Mouse (Mus musculus) cortical plate, adult 2 months (tissue): Measurements from ENCODE around the gene Srsf1.

ENCODE experiments used
- CTCF ChIP-seq: fragments of 200-500 bp; IDR thresholded peaks from 2 replicates; pipeline ENCODE4 v1.5.1; 2011; ENCODE audit warnings: mild to moderate bottlenecking, control low read depth, low read length; ENCODE audit not compliant: insufficient read depth; ENCODE audit errors: extremely low read depth
- POLR2A ChIP-seq: fragments of 200-500 bp; IDR thresholded peaks from 2 replicates; pipeline ENCODE4 v1.6.1; 2011; ENCODE audit warnings: mild to moderate bottlenecking, low read length, control low read depth; ENCODE audit not compliant: insufficient read depth; ENCODE audit errors: extremely low read depth

DNA sequence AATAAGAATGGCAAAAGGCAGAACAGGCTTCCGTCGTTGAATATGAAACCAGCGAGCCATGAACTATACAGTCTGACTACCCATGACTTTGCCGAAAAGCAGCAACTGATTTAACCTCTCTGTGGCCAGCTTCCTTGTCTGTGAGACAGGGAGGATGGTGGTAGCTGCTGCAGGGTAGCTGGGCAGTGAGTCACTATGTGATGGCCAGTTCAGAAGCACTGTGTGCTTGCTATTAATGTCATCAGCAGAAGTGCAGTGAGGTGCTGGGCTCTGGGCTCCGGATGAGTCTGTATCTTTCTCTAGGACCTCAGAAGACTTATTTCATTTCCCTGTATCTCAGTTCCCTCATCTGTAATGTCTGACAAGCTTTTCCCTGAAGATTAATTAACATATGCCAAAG is 43.1 kb downstream of the Srsf1 start:
- no peak for TF ChIP-seq POLR2A
- no peak for TF ChIP-seq CTCF
